Mouse (Mus musculus) ovary, adult 2 months (tissue): ENCODE measurements around the gene Twnk. TPM values are rescaled to one million over a fixed set of nuclear protein-coding genes. Genes with fewer than 3 reads are reported as not detected.

Experiments
- polyA plus RNA-seq: library from polyadenylated mRNA; depleted of rRNA; stranded (reverse); fragments of >200 nt; gene quantifications from 2 replicates; pipeline ENCODE4 v1.2.3, GENCODE M21; 2012; rRNA removed

The Twnk gene
- 17.5 and 19.7 TPM in 2 replicates for polyA plus RNA-seq

DNA sequence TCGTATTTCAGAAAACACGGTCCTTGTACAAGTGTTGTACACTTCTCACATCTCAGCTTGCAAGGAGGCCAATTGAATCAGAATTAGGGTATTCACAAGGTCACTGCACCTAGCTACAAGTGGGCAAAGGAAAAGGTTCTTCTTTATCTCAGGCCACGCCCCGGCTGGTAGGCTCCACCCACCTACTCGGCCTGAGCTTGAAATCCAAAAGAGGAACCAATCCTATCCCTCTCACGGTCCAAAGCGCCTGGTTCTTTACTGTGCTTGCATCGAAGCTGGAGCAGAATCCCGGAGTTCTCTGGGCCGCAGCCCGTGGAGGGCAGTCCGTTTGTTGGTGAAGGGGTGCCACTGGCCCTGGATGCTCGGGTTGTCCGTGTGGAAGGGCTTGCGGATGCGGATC is at the start of gene Twnk:
TSS of gene Twnk (plus strand) at position 220 of the 400 bp plus-strand sequence.

DNA sequence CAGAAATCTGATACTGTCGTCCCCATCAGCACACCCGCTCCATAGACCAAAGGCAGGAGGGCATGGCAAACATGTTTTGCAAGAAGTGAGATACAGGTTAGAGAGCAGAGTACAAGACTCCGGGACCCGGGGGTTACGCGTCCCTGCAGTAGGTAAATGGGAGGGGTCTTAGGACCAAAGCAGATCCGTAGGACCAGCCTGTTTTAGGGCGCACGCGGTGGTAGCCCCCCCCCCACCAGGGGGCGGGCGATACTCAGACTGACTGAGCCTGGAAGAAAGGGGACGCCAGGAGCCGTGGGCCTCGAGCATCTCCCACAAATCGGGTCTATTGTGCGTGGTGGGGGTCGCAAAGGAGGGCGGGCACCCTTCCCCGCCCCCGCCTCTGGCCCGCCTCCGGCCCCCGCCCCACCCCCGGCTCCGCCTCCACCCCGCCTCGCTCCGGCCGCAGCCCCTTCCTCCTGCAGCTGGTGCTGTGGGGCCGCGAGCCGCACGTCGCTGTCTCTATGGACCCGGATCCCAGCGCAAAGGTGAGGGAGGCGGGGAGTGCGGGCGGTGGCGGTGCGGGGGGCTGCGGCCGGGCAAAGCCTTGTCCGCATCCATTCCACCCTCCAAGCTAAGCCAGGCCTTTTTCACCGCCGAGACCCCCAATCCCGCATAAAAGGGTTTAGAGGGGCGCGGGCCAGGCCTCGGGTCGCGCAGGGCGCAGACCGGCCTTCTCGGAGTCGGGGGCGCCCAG is 16.5 kb upstream of the Twnk start, which contains the start of gene Sema4g:
TSS of gene Sema4g (plus strand) at position 271 of the 736 bp plus-strand sequence.

DNA sequence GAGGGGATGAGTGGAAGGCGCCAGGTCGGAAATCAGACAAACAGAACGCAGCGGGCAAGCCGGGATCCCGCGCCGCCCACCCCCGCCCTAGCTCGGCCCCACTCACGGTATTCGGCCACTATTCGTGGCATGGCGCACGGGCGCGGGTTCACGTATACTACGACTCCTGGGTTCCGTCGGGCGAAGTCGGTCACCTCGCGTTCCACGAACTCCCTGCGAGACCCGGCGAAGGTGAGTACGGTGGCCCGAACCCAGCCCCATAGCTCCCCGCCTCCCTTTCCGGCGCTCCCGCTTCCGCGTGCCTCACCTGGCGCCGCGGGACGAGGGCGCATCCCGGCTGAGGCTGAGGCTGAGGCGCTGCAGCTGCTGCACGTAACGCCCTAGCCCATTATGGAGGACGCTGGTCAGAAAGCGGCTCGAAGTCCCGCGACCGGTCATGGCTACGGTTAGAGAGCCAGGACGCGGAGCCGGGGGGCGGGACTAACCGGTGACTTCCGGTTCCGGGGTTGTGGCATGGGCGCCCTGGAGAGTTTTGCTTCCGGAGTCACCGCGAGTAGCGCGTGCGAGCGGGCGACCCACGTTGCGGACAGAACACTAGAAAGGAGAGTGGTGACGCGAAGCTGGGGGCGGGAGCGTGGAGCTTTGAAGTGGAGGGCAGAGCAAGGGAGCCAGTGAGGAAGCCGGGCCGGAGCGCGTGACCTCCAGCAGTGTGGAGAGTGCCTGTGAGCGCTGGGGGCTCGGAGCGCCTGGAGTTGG is 672 bp downstream of the Twnk start, which contains the start of gene Mrpl43:
TSS of gene Mrpl43 (minus strand) at position 486 of the 756 bp plus-strand sequence.

DNA sequence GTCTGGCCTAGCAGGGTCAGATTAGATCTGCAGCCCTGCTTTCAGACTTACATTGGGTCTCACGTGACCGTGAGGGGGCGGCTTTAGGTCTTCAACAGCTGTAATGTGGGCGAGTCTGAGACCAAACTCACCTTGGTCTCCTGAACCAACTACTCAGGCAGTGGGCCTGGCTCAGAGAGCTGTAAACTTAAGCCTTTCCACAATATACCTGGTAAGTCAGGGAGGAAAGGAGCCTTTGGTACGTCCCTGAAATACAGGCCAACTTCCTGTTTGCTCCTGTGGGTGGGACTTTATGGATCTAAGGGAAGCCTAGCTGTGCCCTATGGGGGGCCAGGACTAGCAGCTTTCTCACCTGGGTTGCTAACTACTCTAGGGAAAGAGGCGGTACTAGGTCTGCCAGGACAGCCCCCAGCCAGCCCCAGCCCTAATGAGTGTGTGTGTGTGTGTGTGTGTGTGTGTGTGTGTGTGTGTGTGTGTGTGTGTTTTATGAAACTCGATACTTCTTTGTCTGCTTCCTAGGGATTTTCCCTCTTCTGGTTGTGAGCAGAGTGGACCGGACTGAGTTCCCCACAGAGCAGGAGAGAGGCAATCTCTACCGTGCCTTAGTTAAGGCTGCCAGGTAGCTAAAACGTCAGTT is 9.0 kb downstream of the Twnk start, which contains the start of gene Lzts2:
TSS of gene Lzts2 (plus strand) at position 80 of the 637 bp plus-strand sequence.

DNA sequence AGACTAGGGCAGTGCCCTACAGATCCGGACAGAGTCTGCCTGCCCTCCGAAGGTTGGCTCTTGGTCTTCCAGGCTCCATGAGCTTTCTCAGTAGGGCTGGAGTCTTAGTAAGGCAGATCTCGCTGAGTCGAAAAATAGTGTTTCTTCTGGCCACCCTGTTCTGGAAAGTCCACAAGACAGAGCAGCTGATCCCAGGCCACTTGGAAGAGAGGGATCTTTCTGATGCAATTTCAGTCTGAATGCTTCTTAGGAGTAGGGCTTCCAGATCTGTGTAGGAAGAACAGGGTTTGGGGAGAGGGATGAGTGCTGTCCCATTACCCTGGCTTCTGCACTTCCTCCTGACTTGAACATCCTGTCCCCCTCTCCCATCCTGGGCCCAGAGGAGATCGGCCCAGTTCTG is 40.2 kb downstream of the Twnk start, which contains the start of gene Pdzd7:
TSS of gene Pdzd7 (minus strand) at position 67 of the 400 bp plus-strand sequence.

DNA sequence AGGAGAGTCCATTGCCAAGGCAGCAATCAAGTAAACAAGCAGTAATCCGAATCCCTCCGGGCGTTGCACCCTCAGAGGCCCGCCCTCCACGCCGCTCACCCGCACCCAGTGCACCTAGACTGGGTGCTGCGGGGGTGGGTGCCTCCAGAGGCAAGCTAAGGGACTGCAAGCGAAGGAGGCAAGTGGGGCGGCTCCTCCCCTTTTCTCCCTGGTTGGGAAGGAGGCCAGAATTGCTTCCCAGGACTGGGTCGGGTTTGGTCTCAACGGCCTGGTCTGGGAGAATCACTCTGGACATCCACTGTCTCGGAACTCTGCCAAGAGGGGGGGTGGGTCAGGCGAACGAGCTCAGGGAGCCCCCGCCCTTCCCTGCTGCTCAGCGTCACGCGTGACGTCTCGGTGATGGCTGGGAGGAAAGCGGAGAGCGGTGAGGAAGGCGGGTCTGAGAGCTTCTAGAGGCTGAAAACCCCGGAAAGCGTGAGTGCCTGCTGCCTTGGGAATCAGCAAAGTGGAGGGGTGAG is 42.0 kb downstream of the Twnk start, which contains the start of gene Sfxn3:
TSS of gene Sfxn3 (plus strand) at position 87 of the 518 bp plus-strand sequence.

Other genes with a start within 250 kb of the Twnk start
- 6.1 and 7.1 TPM in 2 replicates for gene Pax2, start 249.6 kb upstream of the Twnk start, polyA plus RNA-seq
- 143 and 268 TPM in 2 replicates for gene Slf2, start 74.5 kb upstream of the Twnk start, polyA plus RNA-seq
- 21.8 and 29.1 TPM in 2 replicates for gene Sema4g, start 16.6 kb upstream of the Twnk start, polyA plus RNA-seq
- gene Mrpl43, start 779 bp downstream of the Twnk start, polyA plus RNA-seq: 114 and 134 TPM in 2 replicates
- 211 and 271 TPM in 2 replicates for gene Lzts2, start 8.8 kb downstream of the Twnk start, polyA plus RNA-seq
- gene Pdzd7, start 40.1 kb downstream of the Twnk start, polyA plus RNA-seq: 2.7 and 2.9 TPM in 2 replicates
- gene Sfxn3, start 41.8 kb downstream of the Twnk start, polyA plus RNA-seq: 65.6 and 73.5 TPM in 2 replicates
- 53.1 and 54.8 TPM in 2 replicates for gene Kazald1, start 69.6 kb downstream of the Twnk start, polyA plus RNA-seq
- not detected in 2 replicates for gene Tlx1, start 145.0 kb downstream of the Twnk start, polyA plus RNA-seq
- 0.28 and 0.92 TPM in 2 replicates for gene Lbx1, start 230.1 kb downstream of the Twnk start, polyA plus RNA-seq